Mouse (Mus musculus) hindbrain, postnatal 0 days (tissue): ENCODE measurements around the gene Tbrg4. TPM values are rescaled to one million over a fixed set of nuclear protein-coding genes. Genes with fewer than 3 reads are reported as not detected.

Experiments used
- ATAC-seq: fragments of 200-750 bp; cut with Nextera tagmentation; 2 replicates; pipeline ENCODE4 v1.8.0; 2017; ENCODE audit warnings: mild to moderate bottlenecking, moderate TSS enrichment, moderate library complexity
- DNase-seq: peaks from one replicate; pipeline ENCODE4 v3.0.0-alpha.2; 2015; ENCODE audit warnings: low spot score
- H3K27ac ChIP-seq: fragments of 300-500 bp; sonication (generic); 2 replicates; pipeline ENCODE4 v1.5.1; 2014; ENCODE audit warnings: mild to moderate bottlenecking
- H3K27me3 ChIP-seq: fragments of 300-500 bp; sonication (generic); 2 replicates; pipeline ENCODE4 v1.6.1; 2014; ENCODE audit warnings: low read length, mixed read lengths; ENCODE audit not compliant: insufficient read depth
- H3K36me3 ChIP-seq: fragments of 300-500 bp; sonication (generic); 2 replicates; pipeline ENCODE4 v1.6.1; 2014; ENCODE audit warnings: low read length, mixed read lengths; ENCODE audit not compliant: insufficient read depth
- H3K4me1 ChIP-seq: fragments of 300-500 bp; sonication (generic); 2 replicates; pipeline ENCODE4 v1.6.1; 2014; ENCODE audit warnings: antibody characterized with exemption, low read length, mixed read lengths; ENCODE audit not compliant: insufficient read depth
- H3K4me2 ChIP-seq: fragments of 300-500 bp; sonication (generic); 2 replicates; pipeline ENCODE4 v1.6.1; 2014; ENCODE audit warnings: low read depth, mild to moderate bottlenecking, low read length, moderate library complexity, mixed read lengths
- H3K4me3 ChIP-seq: fragments of 300-500 bp; sonication (generic); 2 replicates; pipeline ENCODE4 v1.5.1; 2014; ENCODE audit warnings: low read length
- H3K9ac ChIP-seq: fragments of 300-500 bp; sonication (generic); replicated peaks from 2 replicates; pipeline ENCODE4 v1.6.1; 2014; ENCODE audit warnings: mild to moderate bottlenecking, low read length, moderate library complexity, mixed read lengths
- H3K9me3 ChIP-seq: fragments of 300-500 bp; sonication (generic); 2 replicates; pipeline ENCODE4 v1.6.1; 2016; ENCODE audit warnings: low read length, mixed read lengths
- CTCF ChIP-seq: IDR thresholded peaks from 2 replicates; pipeline ENCODE4 v1.5.1; 2016; ENCODE audit warnings: antibody characterized with exemption, control low read depth, low read depth
- WGBS: fragments of 180-500 bp; shearing (Covaris S2); extraction: QIAGEN DNeasy Blood & Tissue Kit; methylation state at CpG from one replicate; pipeline ENCODE4 v1.1.7; 2014; 5-methylcytosine and 5-hydroxymethylcytosine counted together
- polyA plus RNA-seq: library from polyadenylated mRNA; unstranded; fragments of >200 nt; fragmentation: Nextera tagmentation; extraction: Ambion mirVana; gene quantifications from 2 replicates; pipeline ENCODE4 v1.2.1, GENCODE M21; 2015
- total RNA-seq: library from RNA; depleted of rRNA; stranded (reverse); fragments of >200 nt; gene quantifications from 2 replicates; pipeline ENCODE4 v1.2.3, GENCODE M21; 2014

The Tbrg4 gene
- total and polyA plus RNA-seq, 2 experiments from 2014 or later, result 34.7 to 44.0 TPM

DNA sequence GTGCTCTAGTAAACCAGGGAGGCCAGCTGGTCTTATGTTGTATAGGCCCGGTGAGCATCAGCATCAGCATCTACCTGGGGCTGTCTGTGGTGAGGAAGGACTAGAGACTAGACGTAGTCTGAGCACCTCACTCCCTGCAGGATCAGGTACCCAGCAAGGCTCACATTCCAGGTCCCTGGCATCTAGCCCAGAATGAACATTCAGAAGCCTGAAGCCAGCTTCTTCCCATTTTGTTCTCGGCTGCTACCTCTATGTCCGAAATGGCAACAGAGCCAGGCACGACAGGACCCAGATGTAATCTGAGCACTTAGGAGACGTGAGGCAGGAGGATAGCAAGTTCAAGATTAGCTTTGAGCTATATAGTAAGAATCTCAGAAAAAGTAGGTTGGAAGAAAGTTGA, 31.0 kb downstream of the Tbrg4 start:
- no peak overlapping the region for H3K4me3 ChIP-seq
- WGBS, result 77% methylated on average over 6 of the region's 6 CpGs
- H3K36me3 ChIP-seq, result peaks cover 42% of the 10 kb centered on the region; the same call in 1 of the 2 replicates
- TF ChIP-seq CTCF, result no peak
- no peak for DNase-seq
- H3K9ac ChIP-seq, result no peak overlapping the region
- H3K4me2 ChIP-seq, result no peak overlapping the region
- H3K4me1 ChIP-seq, result peaks cover 12% of the 10 kb centered on the region
- no peaks in the 10 kb centered on the region for H3K9me3 ChIP-seq
- 0 out of 2 replicates have a peak overlapping the region, but pooled peaks have one; percentile 1 for H3K27ac ChIP-seq
- ATAC-seq, result no peak
- no peaks in the 10 kb centered on the region for H3K27me3 ChIP-seq

DNA sequence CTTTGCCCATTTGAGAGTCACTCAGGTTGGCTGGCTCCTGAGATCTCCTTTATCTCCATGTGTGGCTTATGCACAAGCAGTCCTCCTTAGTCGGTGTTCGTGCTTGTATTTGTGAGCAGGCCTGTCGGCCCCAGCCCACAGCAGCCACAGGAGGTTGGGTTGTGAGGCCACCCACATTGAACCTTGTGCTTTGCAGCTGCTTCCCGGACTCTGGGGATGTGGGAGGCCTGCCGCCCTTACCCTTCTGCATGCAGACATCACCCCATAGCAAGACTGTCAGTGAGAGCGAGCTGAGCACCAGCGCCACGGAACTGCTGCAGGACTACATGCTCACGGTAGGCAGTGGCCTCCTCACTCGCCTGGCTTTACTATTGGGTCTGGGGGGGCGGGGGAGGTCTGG, 32.5 kb downstream of the Tbrg4 start:
- H3K9me3 ChIP-seq, result no peaks in the 10 kb centered on the region
- no peaks in the 10 kb centered on the region for H3K4me1 ChIP-seq
- H3K4me3 ChIP-seq, result no peak overlapping the region
- H3K27ac ChIP-seq, result peak overlapping the region; percentile 1; the same call in 1 of the 2 replicates
- H3K27me3 ChIP-seq, result no peaks in the 10 kb centered on the region
- H3K4me2 ChIP-seq, result no peak overlapping the region
- peaks cover 49% of the 10 kb centered on the region; the same call in 1 of the 2 replicates for H3K36me3 ChIP-seq
- no peak for TF ChIP-seq CTCF
- no peak overlapping the region for H3K9ac ChIP-seq
- no peak for DNase-seq
- no peak for ATAC-seq
- WGBS, result 65% methylated on average over 11 of the region's 11 CpGs

DNA sequence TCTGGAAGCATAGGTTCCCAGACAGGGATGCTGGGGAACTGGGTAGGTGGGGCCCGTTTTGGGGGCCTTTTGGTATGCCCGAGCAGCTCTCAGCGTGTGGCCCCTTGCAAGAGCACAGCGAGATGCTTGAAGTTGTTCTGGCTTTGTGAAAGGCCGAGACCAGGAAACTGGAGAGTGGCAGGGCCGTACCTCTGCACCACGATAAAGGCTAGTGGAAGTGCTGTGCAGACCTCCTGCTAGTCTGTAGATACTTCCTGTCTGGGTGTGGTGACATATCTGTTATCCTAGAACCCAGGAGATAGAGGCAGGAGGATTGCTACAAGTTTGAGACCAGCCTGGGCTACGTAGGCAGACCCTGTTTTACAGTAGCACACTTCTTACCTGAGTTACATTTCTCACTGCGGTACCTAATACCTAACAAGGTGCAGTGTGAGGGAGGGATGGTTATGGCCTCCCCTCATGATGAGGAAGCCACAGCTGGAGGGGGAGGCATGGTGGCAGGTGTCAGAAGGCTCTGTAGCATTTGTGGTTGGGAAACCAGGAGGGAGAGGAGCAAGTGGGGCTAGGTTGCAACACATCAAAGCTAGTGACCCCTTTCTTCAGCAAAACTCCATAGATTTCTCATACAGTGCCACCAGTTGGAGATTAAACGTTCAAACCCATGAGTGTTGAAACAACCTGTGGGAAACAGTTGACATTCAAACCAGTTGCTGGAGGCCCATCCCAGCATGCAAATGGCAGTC, 34.8 kb downstream of the Tbrg4 start:
- no peak for TF ChIP-seq CTCF
- Histone ChIP-seq H3K9me3 (no peaks in the 10 kb centered on the region), H3K9ac (no peak overlapping the region), H3K4me1 (no peaks in the 10 kb centered on the region), H3K4me2 (no peak overlapping the region), H3K4me3 (no peak overlapping the region), H3K27ac (no peak overlapping the region), H3K36me3 (peaks cover 40% of the 10 kb centered on the region; the same call in 1 of the 2 replicates), H3K27me3 (no peaks in the 10 kb centered on the region)
- ATAC-seq (no peak), DNase-seq (no peak)
- WGBS, result 72% methylated on average over 10 of the region's 10 CpGs

DNA sequence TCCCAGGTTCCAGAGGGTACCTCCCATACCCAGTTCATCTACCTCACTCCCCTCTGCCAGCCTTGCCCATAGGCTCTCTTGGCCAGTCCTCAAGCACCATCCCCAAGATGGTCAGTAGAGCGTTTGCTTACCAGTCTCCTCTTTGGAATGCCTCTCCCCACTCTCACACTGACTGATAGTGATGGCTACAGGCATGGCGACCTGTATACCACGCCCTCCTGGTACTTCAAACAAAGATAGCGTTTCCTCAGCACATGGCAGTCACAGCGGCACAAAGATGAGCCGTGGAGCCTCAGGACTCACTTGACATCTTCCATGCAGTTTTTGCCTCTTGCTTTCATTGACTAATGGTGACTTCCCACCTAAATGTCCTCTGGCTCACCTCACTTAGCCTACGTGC, 36.0 kb downstream of the Tbrg4 start:
- Histone ChIP-seq H3K36me3 (peaks cover 44% of the 10 kb centered on the region; the same call in 1 of the 2 replicates), H3K9me3 (no peaks in the 10 kb centered on the region), H3K27ac (no peak overlapping the region), H3K4me1 (no peaks in the 10 kb centered on the region), H3K27me3 (no peaks in the 10 kb centered on the region), H3K4me2 (no peak overlapping the region), H3K4me3 (no peak overlapping the region), H3K9ac (no peak overlapping the region)
- ATAC-seq, result no peak
- TF ChIP-seq CTCF, result no peak
- 89% methylated on average over 7 of the region's 7 CpGs for WGBS
- DNase-seq, result no peak

DNA sequence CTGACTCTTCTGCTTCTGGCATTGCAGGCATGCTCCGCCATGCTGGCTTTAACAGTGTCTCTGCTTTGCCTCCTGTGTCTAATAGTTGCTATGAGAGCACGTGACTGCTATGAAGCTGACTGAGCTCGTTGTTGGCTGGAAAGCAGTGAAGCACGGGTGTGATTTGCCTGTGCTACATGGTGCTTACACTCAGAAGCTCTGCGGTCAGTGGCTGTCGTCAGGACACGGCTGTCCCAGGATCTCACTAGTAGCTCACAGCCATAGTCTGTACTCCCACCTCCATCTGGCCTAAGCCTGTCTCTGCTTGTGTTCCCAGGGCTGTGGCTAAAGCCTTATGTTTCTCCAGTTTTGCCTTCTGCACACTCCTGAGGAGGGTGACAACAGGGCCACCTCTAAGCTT, 37.6 kb downstream of the Tbrg4 start:
- Histone ChIP-seq H3K36me3 (peaks cover 34% of the 10 kb centered on the region; the same call in 1 of the 2 replicates), H3K4me2 (no peak overlapping the region), H3K4me1 (no peaks in the 10 kb centered on the region), H3K27ac (no peak overlapping the region), H3K27me3 (no peaks in the 10 kb centered on the region), H3K4me3 (no peak overlapping the region), H3K9ac (no peak overlapping the region), H3K9me3 (no peaks in the 10 kb centered on the region)
- DNase-seq (no peak), ATAC-seq (no peak)
- TF ChIP-seq CTCF, result no peak
- 91% methylated on average over 7 of the region's 7 CpGs for WGBS

DNA sequence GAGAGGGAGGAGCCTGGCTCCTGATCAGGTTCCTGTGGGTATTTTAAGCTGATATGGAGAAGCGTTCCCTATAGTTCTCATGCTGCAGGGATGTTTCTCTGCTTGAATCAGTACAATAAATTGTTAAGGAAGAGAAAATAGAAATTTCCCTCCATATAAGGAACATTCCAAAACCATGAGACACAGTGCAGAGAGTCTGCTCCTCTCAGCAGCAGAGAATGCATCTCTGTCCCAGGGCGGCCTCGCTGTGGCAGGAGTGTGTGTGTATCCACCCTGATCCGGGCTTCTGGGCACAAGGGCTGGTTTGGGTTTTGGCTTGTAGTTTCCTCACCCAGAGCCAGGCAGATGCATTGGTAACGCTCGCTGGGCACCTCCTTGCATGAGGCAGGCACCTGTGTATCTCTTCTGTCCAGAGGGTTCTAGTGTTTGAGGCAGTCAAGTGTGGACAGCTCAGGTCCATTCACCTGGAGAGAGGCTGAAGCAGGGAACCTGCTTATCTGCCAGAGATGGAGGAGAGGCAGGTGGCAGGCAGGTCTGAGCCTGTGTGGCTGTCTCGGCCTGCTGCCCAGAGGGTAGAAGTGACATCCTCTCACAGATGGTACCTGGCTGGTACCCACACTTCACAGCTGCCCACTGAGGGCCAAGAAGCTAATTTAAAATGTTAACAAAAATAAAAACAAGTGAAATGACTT, 38.5 kb downstream of the Tbrg4 start:
- Histone ChIP-seq H3K9me3 (no peaks in the 10 kb centered on the region), H3K4me3 (no peak overlapping the region), H3K27me3 (no peaks in the 10 kb centered on the region), H3K4me1 (no peaks in the 10 kb centered on the region), H3K4me2 (no peak overlapping the region), H3K27ac (peak overlapping the region; percentile 54; the same call in 1 of the 2 replicates), H3K9ac (no peak overlapping the region), H3K36me3 (peaks cover 25% of the 10 kb centered on the region; the same call in 1 of the 2 replicates)
- DNase-seq (no peak), ATAC-seq (peak; percentile 31; the same call in 1 of the 2 replicates)
- WGBS, result 88% methylated on average over 7 of the region's 7 CpGs
- no peak for TF ChIP-seq CTCF
